Mouse (Mus musculus) myocyte (in vitro differentiated cells): Measurements from ENCODE around the gene Supt7l. TPM values are rescaled to one million over a fixed set of nuclear protein-coding genes. Genes with fewer than 3 reads are reported as not detected.
A peak's percentile ranks its signal among the peaks of the same experiment; 100 is the strongest.

ENCODE experiments used
- H3K27me3 ChIP-seq: one replicate; pipeline ENCODE4 v1.6.1; 2011; ENCODE audit not compliant: control insufficient read depth, insufficient read depth, insufficient read length
- H3K36me3 ChIP-seq: one replicate; pipeline ENCODE4 v1.6.1; 2011; ENCODE audit not compliant: control insufficient read depth, insufficient read depth
- H3K4me2 ChIP-seq: one replicate; pipeline ENCODE4 v1.6.1; 2011; ENCODE audit warnings: low read depth, control low read depth
- H3K4me3 ChIP-seq: one replicate; pipeline ENCODE4 v1.5.1; 2011; ENCODE audit warnings: mild to moderate bottlenecking, control low read depth, moderate library complexity
- H3K79me2 ChIP-seq: one replicate; pipeline ENCODE4 v1.6.1; 2011; ENCODE audit not compliant: control insufficient read depth, insufficient read depth
- H3ac ChIP-seq: one replicate; pipeline ENCODE4 v1.6.1; 2011; ENCODE audit not compliant: control insufficient read depth, insufficient read length
- CEBPB ChIP-seq: IDR thresholded peaks from 2 replicates; pipeline ENCODE4 v1.6.1; 2011; ENCODE audit warnings: mild to moderate bottlenecking, moderate library complexity; ENCODE audit not compliant: poor library complexity, insufficient read depth, severe bottlenecking
- E2F4 ChIP-seq: IDR thresholded peaks from one replicate; pipeline ENCODE4 v1.6.1; 2011; ENCODE audit warnings: mild to moderate bottlenecking, control low read depth, moderate library complexity; ENCODE audit not compliant: insufficient read depth
- MAX ChIP-seq: IDR thresholded peaks from one replicate; pipeline ENCODE4 v1.6.1; 2011; ENCODE audit warnings: low read depth, mild to moderate bottlenecking, control low read depth
- MYOD1 ChIP-seq, 3 experiments: IDR thresholded peaks; one replicate each; pipeline ENCODE4 v1.6.1; 2011; ENCODE audit warnings: control low read depth in 2 of 3, low read depth in 2 of 3, mild to moderate bottlenecking in 2 of 3, moderate library complexity in 1 of 3; ENCODE audit not compliant: insufficient read length in 2 of 3, control insufficient read depth in 1 of 3
- MYOG ChIP-seq, 3 experiments: IDR thresholded peaks; one replicate each; pipeline ENCODE4 v1.6.1; 2011; ENCODE audit warnings: control low read depth in 2 of 3, low read depth in 2 of 3, mild to moderate bottlenecking in 2 of 3; ENCODE audit not compliant: insufficient read length in 2 of 3, control insufficient read depth in 1 of 3, insufficient read depth in 1 of 3
- POLR2A ChIP-seq: IDR thresholded peaks from one replicate; pipeline ENCODE4 v1.6.1; 2011; ENCODE audit warnings: low read depth, mild to moderate bottlenecking, control low read depth, moderate library complexity; ENCODE audit not compliant: insufficient read length
- POLR2AphosphoS2 ChIP-seq: IDR thresholded peaks from one replicate; pipeline ENCODE4 v1.6.1; 2011; ENCODE audit warnings: low read depth, control low read depth; ENCODE audit not compliant: insufficient read length
- REST ChIP-seq: IDR thresholded peaks from one replicate; pipeline ENCODE4 v1.6.1; 2011; ENCODE audit warnings: mild to moderate bottlenecking, control low read depth, moderate library complexity; ENCODE audit not compliant: insufficient read depth, insufficient read length
- SRF ChIP-seq: IDR thresholded peaks from one replicate; pipeline ENCODE4 v1.6.1; 2011; ENCODE audit warnings: low read depth; ENCODE audit not compliant: control insufficient read depth, insufficient read length
- TCF12 ChIP-seq: IDR thresholded peaks from one replicate; pipeline ENCODE4 v1.6.1; 2011; ENCODE audit warnings: mild to moderate bottlenecking, control low read depth; ENCODE audit not compliant: poor library complexity, insufficient read depth, severe bottlenecking
- TCF3 ChIP-seq: IDR thresholded peaks from one replicate; pipeline ENCODE4 v1.6.1; 2011; ENCODE audit warnings: low read depth, control low read depth; ENCODE audit not compliant: insufficient read length
- USF1 ChIP-seq: IDR thresholded peaks from one replicate; pipeline ENCODE4 v1.6.1; 2011; ENCODE audit warnings: low read depth, mild to moderate bottlenecking, control low read depth, moderate library complexity
- polyA plus RNA-seq: library from polyadenylated mRNA; unstranded; fragments of >200 nt; fragmentation: generic; extraction: Trizol; gene quantifications from one replicate; pipeline ENCODE4 v1.2.1, GENCODE M21; 2012; ENCODE audit warnings: missing spikeins

Gene Supt7l
- polyA plus RNA-seq, 1 experiment, result 10.0 TPM

DNA sequence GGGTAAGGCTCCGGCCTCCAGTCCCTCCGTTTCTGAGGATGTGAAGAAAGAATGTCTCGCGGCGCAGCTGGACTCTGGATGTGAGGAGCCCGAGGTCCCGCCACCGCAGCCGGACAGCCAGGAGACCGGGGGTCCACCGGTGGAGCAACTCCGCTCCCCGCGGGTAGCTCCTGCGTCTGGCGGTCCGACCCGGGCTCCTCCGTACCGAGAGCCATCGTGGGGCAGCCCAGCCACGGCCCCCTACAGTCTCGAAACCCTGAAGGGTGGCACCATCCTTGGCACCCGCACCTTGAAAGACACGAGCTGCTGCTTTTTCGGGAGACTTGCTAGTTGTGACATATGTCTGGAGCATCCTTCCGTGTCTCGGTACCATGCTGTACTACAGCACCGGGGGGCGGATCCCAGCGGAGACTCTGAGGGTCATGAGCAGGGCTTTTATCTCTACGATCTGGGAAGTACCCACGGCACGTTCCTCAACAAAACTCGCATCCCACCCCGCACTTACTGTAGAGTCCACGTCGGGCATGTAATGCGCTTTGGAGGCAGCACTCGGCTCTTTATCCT, 408 bp downstream of the Supt7l start:
- Histone ChIP-seq H3K4me3 (peak overlapping the region; percentile 91), H3K79me2 (peaks cover 26% of the 10 kb centered on the region), H3K27me3 (no peaks in the 10 kb centered on the region), H3ac (peak overlapping the region; percentile 75), H3K36me3 (peaks cover 12% of the 10 kb centered on the region), H3K4me2 (peak overlapping the region; percentile 95)
- TF ChIP-seq POLR2AphosphoS2, result no peak
- TF ChIP-seq USF1, result no peak
- TF ChIP-seq CEBPB, result no peak
- no peak for TF ChIP-seq POLR2A
- no peak for TF ChIP-seq MYOD1 (IDR thresholded peaks at IDR 0.05; ENCODE audit: control insufficient read depth in 1 of 3, insufficient read length in 2 of 3, low read depth in 2 of 3)

DNA sequence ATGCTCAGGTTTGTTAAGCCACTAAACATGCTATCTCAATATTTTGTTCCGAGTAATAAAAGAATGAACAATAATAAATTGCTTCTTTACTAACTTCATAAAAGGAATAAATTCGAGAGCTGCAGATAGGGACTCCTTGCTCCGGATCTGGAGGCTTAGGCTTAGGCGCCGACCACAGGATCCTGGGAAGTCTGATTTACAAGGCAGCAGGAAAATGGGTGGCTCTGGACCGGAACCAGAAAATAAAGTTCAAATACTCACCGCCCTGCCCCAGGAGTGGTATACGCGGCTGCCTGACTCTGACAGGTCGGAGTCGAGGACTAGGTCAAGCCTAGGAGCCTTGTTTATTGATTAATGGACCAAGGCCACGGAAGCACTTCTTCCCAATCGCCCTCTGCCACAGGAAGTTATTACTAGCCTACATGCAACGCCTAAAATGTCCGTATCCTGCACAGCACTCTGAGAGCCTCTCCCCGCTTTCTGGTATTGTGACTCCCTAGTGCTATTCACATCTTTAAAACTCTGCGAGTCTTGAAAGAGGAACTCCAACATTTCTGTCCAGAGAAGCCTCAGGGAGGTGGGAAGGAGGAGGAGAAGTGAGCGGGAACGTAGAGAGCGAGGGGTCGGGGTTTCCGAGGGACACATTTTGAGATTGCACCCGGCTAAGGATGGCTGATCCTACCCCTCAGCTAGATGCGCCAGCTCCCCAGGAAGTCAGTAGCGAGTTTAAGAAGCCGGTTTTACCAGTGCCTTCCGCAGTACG, 1.1 kb downstream of the Supt7l start, which contains the start of gene Slc4a1ap:
Gene Slc4a1ap, plus strand, starts transcription at position 642 of the 763 bp plus-strand sequence.
- TF ChIP-seq POLR2A, result peak; percentile 66
- no peak for TF ChIP-seq SRF
- no peak for TF ChIP-seq TCF12
- Histone ChIP-seq H3K4me2 (peak within 1 kb of the TSS; percentile 95), H3K4me3 (peak within 1 kb of the TSS; percentile 91), H3K27me3 (no peaks in the 10 kb centered on the region), H3ac (peak within 1 kb of the TSS; percentile 75), H3K79me2 (peaks cover 26% of the 10 kb centered on the region), H3K36me3 (peaks cover 5% of the 10 kb centered on the region)

DNA sequence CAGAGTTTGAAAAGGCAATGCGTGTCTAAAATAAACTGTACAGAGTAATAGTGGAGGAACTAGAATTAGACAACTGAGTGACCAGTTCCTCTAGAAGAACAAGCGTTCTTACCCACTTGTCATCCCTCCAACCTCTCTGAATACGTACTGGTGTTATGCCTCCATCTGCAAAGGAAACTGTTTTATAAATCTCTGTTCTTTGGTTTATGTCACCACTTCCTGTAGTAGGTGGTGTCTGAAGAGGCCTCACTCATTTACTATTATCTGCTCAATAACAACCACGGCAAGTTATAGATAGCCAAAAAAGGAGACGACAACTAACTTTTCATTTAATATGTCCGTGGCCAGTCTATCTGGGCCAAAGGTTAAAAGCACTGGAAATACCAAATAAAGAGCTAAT, 7.1 kb downstream of the Supt7l start:
- TF ChIP-seq TCF12 (no peak), MAX (no peak), USF1 (no peak), MYOD1 (IDR thresholded peaks at IDR 0.05; ENCODE audit: control insufficient read depth in 1 of 3, insufficient read length in 2 of 3, low read depth in 2 of 3) (no peak), MYOG (IDR thresholded peaks at IDR 0.05; ENCODE audit: control insufficient read depth in 1 of 3, insufficient read depth in 1 of 3, insufficient read length in 2 of 3, low read depth in 2 of 3) (no peak), REST (no peak), TCF3 (no peak), POLR2AphosphoS2 (no peak), E2F4 (no peak), POLR2A (no peak), SRF (no peak), CEBPB (no peak)
- Histone ChIP-seq H3K27me3 (no peaks in the 10 kb centered on the region), H3K4me2 (no peak overlapping the region), H3K4me3 (no peak overlapping the region), H3K36me3 (peaks cover 6% of the 10 kb centered on the region), H3ac (no peak overlapping the region), H3K79me2 (peaks cover 3% of the 10 kb centered on the region)

DNA sequence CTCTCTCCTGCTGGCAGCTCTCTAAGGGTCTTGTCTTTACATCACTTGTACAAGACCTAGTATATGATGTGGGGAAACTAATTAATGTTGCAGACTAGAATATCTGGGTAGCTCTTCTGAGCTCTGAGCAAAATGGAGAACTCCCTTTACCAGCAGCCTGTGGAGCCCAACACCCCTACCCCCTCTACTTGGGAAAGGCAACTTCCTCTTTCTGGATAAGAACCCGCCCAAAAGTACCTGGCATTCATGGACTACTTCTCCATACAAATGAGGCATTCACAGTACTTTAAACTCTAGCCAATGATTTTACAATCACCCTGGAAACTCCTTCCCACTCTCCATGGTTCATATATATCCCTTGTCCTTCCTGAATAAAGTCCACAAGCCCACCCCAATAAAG, 15.1 kb downstream of the Supt7l start:
- no peaks in the 10 kb centered on the region for H3K79me2 ChIP-seq
- H3K36me3 ChIP-seq, result no peaks in the 10 kb centered on the region
- H3K27me3 ChIP-seq, result no peaks in the 10 kb centered on the region
- TF ChIP-seq SRF (no peak), USF1 (no peak), REST (no peak), TCF3 (no peak), E2F4 (no peak), MAX (no peak), POLR2AphosphoS2 (no peak), MYOG (IDR thresholded peaks at IDR 0.05; ENCODE audit: control insufficient read depth in 1 of 3, insufficient read depth in 1 of 3, insufficient read length in 2 of 3, low read depth in 2 of 3) (no peak), TCF12 (no peak), POLR2A (no peak), CEBPB (no peak), MYOD1 (IDR thresholded peaks at IDR 0.05; ENCODE audit: control insufficient read depth in 1 of 3, insufficient read length in 2 of 3, low read depth in 2 of 3) (no peak)
- H3K4me3 ChIP-seq, result no peak overlapping the region
- H3K4me2 ChIP-seq, result no peak overlapping the region
- no peak overlapping the region for H3ac ChIP-seq

DNA sequence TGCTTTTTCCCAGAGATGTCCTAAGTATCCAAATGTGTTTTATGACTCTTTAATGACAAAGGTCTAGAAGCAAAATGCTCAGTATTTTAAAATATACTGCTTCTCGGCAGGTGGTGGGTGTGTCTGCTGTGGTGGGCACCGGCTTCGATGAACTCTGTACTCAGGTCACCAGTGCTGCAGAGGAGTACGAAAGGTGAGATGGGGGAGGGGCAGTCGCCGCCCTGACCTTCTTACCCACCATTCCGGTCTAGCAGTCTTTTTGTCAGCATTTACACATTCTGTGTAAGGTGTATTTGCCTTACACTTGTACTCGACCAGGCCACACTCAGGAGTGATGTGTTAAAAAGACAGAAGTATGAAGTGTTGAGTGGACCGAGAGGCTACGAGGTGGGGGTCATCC, 22.8 kb downstream of the Supt7l start:
- peaks cover 38% of the 10 kb centered on the region for H3K36me3 ChIP-seq
- H3K79me2 ChIP-seq, result no peaks in the 10 kb centered on the region
- no peak overlapping the region for H3K4me2 ChIP-seq
- no peak overlapping the region for H3ac ChIP-seq
- H3K4me3 ChIP-seq, result no peak overlapping the region
- TF ChIP-seq POLR2A (no peak), MAX (no peak), CEBPB (no peak), MYOD1 (IDR thresholded peaks at IDR 0.05; ENCODE audit: control insufficient read depth in 1 of 3, insufficient read length in 2 of 3, low read depth in 2 of 3) (no peak), TCF12 (no peak), SRF (no peak), MYOG (IDR thresholded peaks at IDR 0.05; ENCODE audit: control insufficient read depth in 1 of 3, insufficient read depth in 1 of 3, insufficient read length in 2 of 3, low read depth in 2 of 3) (no peak), USF1 (no peak)
- H3K27me3 ChIP-seq, result no peaks in the 10 kb centered on the region
